Mouse (Mus musculus) midbrain, embryonic 10.5 days (tissue): ENCODE results near the gene Zfp462. TPM values are rescaled to one million over a fixed set of nuclear protein-coding genes. Genes with fewer than 3 reads are reported as not detected.
"Not testable (repeated sequence)": the region's sequence is repeated elsewhere in the genome, so short reads cannot be mapped to it uniquely, and the experiment has no call there.

Experiments used
- DNase-seq: peaks from one replicate; pipeline ENCODE4 v3.0.0-alpha.2; 2017; ENCODE audit warnings: low spot score
- H3K27ac ChIP-seq: fragments of 300-500 bp; sonication (generic); replicated peaks from 2 replicates; pipeline ENCODE4 v1.5.1; 2016; ENCODE audit warnings: mild to moderate bottlenecking
- H3K27me3 ChIP-seq: fragments of 300-500 bp; sonication (generic); 2 replicates; pipeline ENCODE4 v1.6.1; 2016; ENCODE audit warnings: low read depth, mild to moderate bottlenecking; ENCODE audit not compliant: poor library complexity, severe bottlenecking
- H3K36me3 ChIP-seq: fragments of 300-500 bp; sonication (generic); 2 replicates; pipeline ENCODE4 v1.6.1; 2016; ENCODE audit warnings: mild to moderate bottlenecking, moderate library complexity
- H3K4me1 ChIP-seq: fragments of 300-500 bp; sonication (generic); 2 replicates; pipeline ENCODE4 v1.6.1; 2016
- H3K4me3 ChIP-seq: fragments of 300-500 bp; sonication (generic); 2 replicates; pipeline ENCODE4 v1.5.1; 2016; ENCODE audit warnings: mild to moderate bottlenecking, moderate library complexity
- H3K9me3 ChIP-seq: fragments of 300-500 bp; sonication (generic); replicated peaks from 2 replicates; pipeline ENCODE4 v1.6.1; 2016; ENCODE audit warnings: mild to moderate bottlenecking
- WGBS: fragments of 180-500 bp; shearing (Covaris S2); methylation state at CpG from one replicate; pipeline ENCODE4 v1.1.7; 2016; 5-methylcytosine and 5-hydroxymethylcytosine counted together
- polyA plus RNA-seq: library from polyadenylated mRNA; unstranded; fragments of >200 nt; fragmentation: Nextera tagmentation; extraction: Ambion mirVana; gene quantifications from 2 replicates; pipeline ENCODE4 v1.2.1, GENCODE M21; 2016

Gene Zfp462
- polyA plus RNA-seq, 1 experiment from 2014 or later: 13.9 TPM

GRCm38 (mm10) chr4:54986671-54987070 lies 41.8 kb downstream of the Zfp462 start:
- H3K4me1 ChIP-seq: peaks cover 11% of the 10 kb centered on the region; the same call in 1 of the 2 replicates
- no peaks in the 10 kb centered on the region for H3K9me3 ChIP-seq
- no peak overlapping the region for H3K27ac ChIP-seq
- no peaks in the 10 kb centered on the region for H3K27me3 ChIP-seq
- no peak for DNase-seq
- H3K36me3 ChIP-seq: peaks cover 80% of the 10 kb centered on the region
- WGBS: 95% methylated on average over 4 of the region's 4 CpGs
- H3K4me3 ChIP-seq: no peak overlapping the region

- Histone ChIP-seq H3K9me3 (no peaks in the 10 kb centered on the region), H3K36me3 (peaks cover 82% of the 10 kb centered on the region), H3K4me1 (peaks cover 11% of the 10 kb centered on the region; the same call in 1 of the 2 replicates), H3K4me3 (no peak overlapping the region), H3K27me3 (no peaks in the 10 kb centered on the region), H3K27ac (no peak overlapping the region)
- no peak for DNase-seq
- 72% methylated on average over 3 of the region's 3 CpGs for WGBS
Observed at GRCm38 (mm10) chr4:54987256-54987655, 42.4 kb downstream of the Zfp462 start.

GRCm38 (mm10) chr4:54987926-54988325 lies 43.1 kb downstream of the Zfp462 start:
- 94% methylated on average over 1 of the region's 1 CpGs for WGBS
- Histone ChIP-seq H3K27ac (no peak overlapping the region), H3K4me3 (no peak overlapping the region), H3K36me3 (peaks cover 82% of the 10 kb centered on the region), H3K9me3 (no peaks in the 10 kb centered on the region), H3K27me3 (no peaks in the 10 kb centered on the region), H3K4me1 (peaks cover 11% of the 10 kb centered on the region; the same call in 1 of the 2 replicates)
- no peak for DNase-seq

- Histone ChIP-seq H3K27ac (no peak overlapping the region), H3K4me1 (peaks cover 4% of the 10 kb centered on the region; the same call in 1 of the 2 replicates), H3K9me3 (no peaks in the 10 kb centered on the region), H3K4me3 (no peak overlapping the region), H3K27me3 (no peaks in the 10 kb centered on the region), H3K36me3 (peaks cover 83% of the 10 kb centered on the region)
- 74% methylated on average over 5 of the region's 5 CpGs for WGBS
- DNase-seq: no peak
Observed at GRCm38 (mm10) chr4:54991973-54992372, 47.1 kb downstream of the Zfp462 start.

- not testable (repeated sequence) for H3K4me1 ChIP-seq, H3K27ac ChIP-seq, DNase-seq, H3K4me3 ChIP-seq, H3K27me3 ChIP-seq, H3K9me3 ChIP-seq
- peaks cover 84% of the 10 kb centered on the region for H3K36me3 ChIP-seq
Observed at GRCm38 (mm10) chr4:54993001-54993400, 48.2 kb downstream of the Zfp462 start.

GRCm38 (mm10) chr4:54995258-54995657 lies 50.4 kb downstream of the Zfp462 start:
- Histone ChIP-seq H3K36me3 (peaks cover 90% of the 10 kb centered on the region), H3K9me3 (no peaks in the 10 kb centered on the region), H3K27me3 (no peaks in the 10 kb centered on the region), H3K4me1 (0 out of 2 replicates have a peak, but pooled peaks cover 4% of the 10 kb centered on the region), H3K4me3 (no peak overlapping the region), H3K27ac (no peak overlapping the region)
- WGBS: 96% methylated on average over 1 of the region's 1 CpGs
- no peak for DNase-seq

GRCm38 (mm10) chr4:54996064-54996463 lies 51.2 kb downstream of the Zfp462 start:
- peaks cover 93% of the 10 kb centered on the region for H3K36me3 ChIP-seq
- no peaks in the 10 kb centered on the region for H3K27me3 ChIP-seq
- no peak overlapping the region for H3K27ac ChIP-seq
- no peaks in the 10 kb centered on the region for H3K9me3 ChIP-seq
- H3K4me3 ChIP-seq: no peak overlapping the region
- 0 out of 2 replicates have a peak, but pooled peaks cover 4% of the 10 kb centered on the region for H3K4me1 ChIP-seq
- no peak for DNase-seq
- 88% methylated on average over 2 of the region's 2 CpGs for WGBS

GRCm38 (mm10) chr4:54998146-54998841 lies 53.4 kb downstream of the Zfp462 start:
- no peaks in the 10 kb centered on the region for H3K27me3 ChIP-seq
- DNase-seq: no peak
- no peak overlapping the region for H3K4me3 ChIP-seq
- no peak overlapping the region for H3K27ac ChIP-seq
- peaks cover 8% of the 10 kb centered on the region for H3K4me1 ChIP-seq
- no peaks in the 10 kb centered on the region for H3K9me3 ChIP-seq
- WGBS: 87% methylated on average over 9 of the region's 9 CpGs
- peaks cover 90% of the 10 kb centered on the region for H3K36me3 ChIP-seq

- DNase-seq: no peak
- H3K27me3 ChIP-seq: no peaks in the 10 kb centered on the region
- WGBS: 96% methylated on average over 5 of the region's 5 CpGs
- no peaks in the 10 kb centered on the region for H3K9me3 ChIP-seq
- H3K36me3 ChIP-seq: peaks cover 87% of the 10 kb centered on the region
- peaks cover 21% of the 10 kb centered on the region for H3K4me1 ChIP-seq
- H3K4me3 ChIP-seq: no peak overlapping the region
- no peak overlapping the region for H3K27ac ChIP-seq
Observed at GRCm38 (mm10) chr4:54999556-54999955, 54.7 kb downstream of the Zfp462 start.

GRCm38 (mm10) chr4:55001386-55001785 lies 56.5 kb downstream of the Zfp462 start:
- Histone ChIP-seq H3K27me3 (no peaks in the 10 kb centered on the region), H3K9me3 (no peaks in the 10 kb centered on the region), H3K4me3 (no peak overlapping the region), H3K36me3 (peaks cover 77% of the 10 kb centered on the region), H3K27ac (no peak overlapping the region), H3K4me1 (peaks cover 39% of the 10 kb centered on the region)
- WGBS: 90% methylated on average over 3 of the region's 3 CpGs
- no peak for DNase-seq

- no peaks in the 10 kb centered on the region for H3K9me3 ChIP-seq
- H3K36me3 ChIP-seq: peaks cover 80% of the 10 kb centered on the region
- H3K4me1 ChIP-seq: peaks cover 37% of the 10 kb centered on the region
- H3K27me3 ChIP-seq: no peaks in the 10 kb centered on the region
- no peak overlapping the region for H3K4me3 ChIP-seq
- H3K27ac ChIP-seq: peak overlapping the region; percentile 87
- DNase-seq: no peak
- 87% methylated on average over 6 of the region's 6 CpGs for WGBS
Observed at GRCm38 (mm10) chr4:55003128-55003527, 58.3 kb downstream of the Zfp462 start.

GRCm38 (mm10) chr4:55005066-55005465 lies 60.2 kb downstream of the Zfp462 start:
- peak; percentile 44 for DNase-seq
- Histone ChIP-seq H3K27ac (peak overlapping the region; percentile 87), H3K4me3 (peak overlapping the region; percentile 26; the same call in 1 of the 2 replicates), H3K4me1 (peaks cover 36% of the 10 kb centered on the region), H3K9me3 (no peaks in the 10 kb centered on the region), H3K36me3 (peaks cover 83% of the 10 kb centered on the region), H3K27me3 (no peaks in the 10 kb centered on the region)
- WGBS: 18% methylated on average over 4 of the region's 4 CpGs

GRCm38 (mm10) chr4:55005521-55005969 lies 60.7 kb downstream of the Zfp462 start:
- H3K27me3 ChIP-seq: no peaks in the 10 kb centered on the region
- H3K36me3 ChIP-seq: peaks cover 83% of the 10 kb centered on the region
- no peaks in the 10 kb centered on the region for H3K9me3 ChIP-seq
- H3K4me1 ChIP-seq: peaks cover 36% of the 10 kb centered on the region
- H3K27ac ChIP-seq: peak overlapping the region; percentile 87
- peak; percentile 59 for DNase-seq
- peak overlapping the region; percentile 26; the same call in 1 of the 2 replicates for H3K4me3 ChIP-seq
- 14% methylated on average over 9 of the region's 9 CpGs for WGBS
